Mouse (Mus musculus) ES-E14 (cell line): ENCODE measurements at regions not wholly inside any gene's neighbourhood (a gene's known extent, or its start where the extent isn't known, plus 50 kb on each side); places are given as distances from the start of the nearest gene placed in this dataset.

Experiments used
- HCFC1 ChIP-seq: IDR thresholded peaks from 2 replicates; pipeline ENCODE4 v1.6.1; 2012; ENCODE audit warnings: low read length, inconsistent platforms, borderline replicate concordance; ENCODE audit not compliant: insufficient read depth
- ZC3H11A ChIP-seq: IDR thresholded peaks from 2 replicates; pipeline ENCODE4 v1.6.1; 2012; ENCODE audit warnings: low read depth, mild to moderate bottlenecking, inconsistent platforms, low read length, borderline replicate concordance

GRCm38 (mm10) chr11:31780969-31781368 is 91.0 kb upstream of the Cpeb4 start:
- TF ChIP-seq HCFC1: no peak
- TF ChIP-seq ZC3H11A: no peak
